Mouse (Mus musculus) forebrain, embryonic 14.5 days (tissue): ENCODE measurements around the gene Atoh7. TPM values are rescaled to one million over a fixed set of nuclear protein-coding genes. Genes with fewer than 3 reads are reported as not detected.
A peak's percentile ranks its signal among the peaks of the same experiment; 100 is the strongest.

Experiments
- ATAC-seq: fragments of 200-750 bp; cut with Nextera tagmentation; 2 replicates; pipeline ENCODE4 v1.8.0; 2017; ENCODE audit warnings: mild to moderate bottlenecking, moderate library complexity
- DNase-seq: peaks from one replicate; pipeline ENCODE4 v3.0.0-alpha.2; 2015; ENCODE audit warnings: low spot score
- H3K27ac ChIP-seq: fragments of 300-500 bp; sonication (generic); 2 replicates; pipeline ENCODE4 v1.5.1; 2014; ENCODE audit warnings: low read depth, mild to moderate bottlenecking, control low read depth, low read length, moderate library complexity
- H3K27me3 ChIP-seq: fragments of 300-500 bp; sonication (generic); replicated peaks from 2 replicates; pipeline ENCODE4 v1.6.1; 2014; ENCODE audit warnings: low read length, control low read depth, mixed read lengths; ENCODE audit not compliant: control insufficient read depth, insufficient read depth
- H3K36me3 ChIP-seq: fragments of 300-500 bp; sonication (generic); 2 replicates; pipeline ENCODE4 v1.6.1; 2014; ENCODE audit warnings: low read length, control low read depth; ENCODE audit not compliant: control insufficient read depth, insufficient read depth
- H3K4me1 ChIP-seq: fragments of 300-500 bp; sonication (generic); 2 replicates; pipeline ENCODE4 v1.6.1; 2014; ENCODE audit warnings: antibody characterized with exemption, low read length, control low read depth; ENCODE audit not compliant: control insufficient read depth, insufficient read depth
- H3K4me2 ChIP-seq: fragments of 300-500 bp; sonication (generic); 2 replicates; pipeline ENCODE4 v1.6.1; 2014; ENCODE audit warnings: mild to moderate bottlenecking, control low read depth, low read length
- H3K4me3 ChIP-seq: fragments of 300-500 bp; sonication (generic); 2 replicates; pipeline ENCODE4 v1.5.1; 2014; ENCODE audit warnings: low read depth, low read length, control low read depth
- H3K9ac ChIP-seq: fragments of 300-500 bp; sonication (generic); 2 replicates; pipeline ENCODE4 v1.6.1; 2014; ENCODE audit warnings: mild to moderate bottlenecking, low read length, control low read depth, moderate library complexity
- H3K9me3 ChIP-seq: fragments of 300-500 bp; sonication (generic); replicated peaks from 2 replicates; pipeline ENCODE4 v1.6.1; 2016; ENCODE audit warnings: low read length, control low read depth, mixed read lengths; ENCODE audit not compliant: control insufficient read depth
- WGBS: fragments of 180-500 bp; shearing (Covaris S2); extraction: QIAGEN DNeasy Blood & Tissue Kit; methylation state at CpG from one replicate; pipeline ENCODE4 v1.1.7; 2014; 5-methylcytosine and 5-hydroxymethylcytosine counted together
- polyA plus RNA-seq: library from polyadenylated mRNA; unstranded; fragments of >200 nt; fragmentation: Nextera tagmentation; extraction: Ambion mirVana; gene quantifications from 2 replicates; pipeline ENCODE4 v1.2.1, GENCODE M21; 2014

The Atoh7 gene
- polyA plus RNA-seq, 1 experiment from 2014 or later = 0.97 TPM

DNA sequence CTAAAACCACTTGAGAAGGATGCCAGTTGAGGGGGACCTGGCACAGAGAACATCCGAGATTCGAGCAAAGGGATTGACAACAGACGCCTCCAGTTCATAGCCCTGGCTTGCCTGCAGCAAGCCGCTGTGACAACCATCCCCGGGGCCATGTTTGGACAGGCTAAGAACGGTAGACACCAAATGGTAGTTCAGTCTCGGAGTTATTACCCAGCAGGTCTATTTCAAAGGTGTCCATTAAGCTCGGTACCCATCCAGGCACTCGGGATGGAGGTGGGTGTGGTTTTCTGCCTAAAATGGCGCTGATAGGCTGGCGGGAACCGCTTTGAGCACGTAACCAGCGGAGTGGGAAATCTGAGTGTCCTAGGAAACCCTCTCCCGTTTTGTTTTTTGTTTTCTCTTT, 16.4 kb downstream of the Atoh7 start:
- H3K27me3 ChIP-seq = no peaks in the 10 kb centered on the region
- no peak overlapping the region for H3K9ac ChIP-seq
- no peak for DNase-seq
- no peak overlapping the region for H3K4me3 ChIP-seq
- H3K9me3 ChIP-seq = no peaks in the 10 kb centered on the region
- H3K4me2 ChIP-seq = no peak overlapping the region
- no peaks in the 10 kb centered on the region for H3K36me3 ChIP-seq
- 88% methylated on average over 15 of the region's 15 CpGs for WGBS
- no peak overlapping the region for H3K27ac ChIP-seq
- no peaks in the 10 kb centered on the region for H3K4me1 ChIP-seq
- ATAC-seq = no peak

DNA sequence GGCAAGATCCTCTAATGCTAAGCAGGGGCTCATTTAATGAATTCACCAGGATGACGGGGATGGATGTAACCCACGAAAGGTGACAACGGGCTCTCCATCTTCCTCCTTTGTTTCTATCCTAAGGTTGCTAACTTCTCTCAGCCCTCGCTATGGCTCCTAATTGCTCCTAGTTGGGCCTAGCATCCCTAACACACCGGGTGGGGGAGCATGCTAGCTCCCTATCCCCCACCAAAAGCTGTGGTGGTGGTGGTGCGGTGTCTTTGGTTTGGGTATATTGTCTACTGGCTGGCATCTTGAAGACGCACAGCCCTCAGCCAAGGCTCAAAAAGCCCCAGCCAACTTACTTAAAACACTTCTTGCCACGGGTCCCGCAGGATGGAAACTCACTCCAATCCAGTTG, 16.9 kb downstream of the Atoh7 start:
- Histone ChIP-seq H3K9ac (no peak overlapping the region), H3K9me3 (no peaks in the 10 kb centered on the region), H3K4me3 (no peak overlapping the region), H3K27me3 (no peaks in the 10 kb centered on the region), H3K4me1 (no peaks in the 10 kb centered on the region), H3K27ac (no peak overlapping the region), H3K4me2 (no peak overlapping the region), H3K36me3 (no peaks in the 10 kb centered on the region)
- DNase-seq (no peak), ATAC-seq (no peak)
- WGBS = 90% methylated on average over 9 of the region's 9 CpGs

DNA sequence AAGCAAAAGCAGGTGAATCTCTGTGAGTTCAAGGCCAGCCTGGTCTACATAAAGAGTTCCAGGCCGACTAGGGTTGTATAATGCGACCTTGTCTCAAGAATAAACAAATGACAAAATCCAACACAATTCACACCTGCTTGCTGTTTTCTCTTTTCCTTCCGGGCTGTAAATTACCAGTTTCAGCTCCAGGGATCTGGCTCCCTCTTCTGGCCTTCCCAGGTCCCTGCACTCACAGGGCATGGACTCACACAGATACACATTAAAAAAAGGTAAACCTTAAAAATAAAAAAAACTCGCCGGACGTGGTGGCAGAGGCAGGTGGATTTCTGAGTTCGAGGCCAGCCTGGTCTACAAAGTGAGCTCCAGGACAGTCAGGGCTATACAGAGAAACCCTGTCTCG, 18.1 kb downstream of the Atoh7 start:
- DNase-seq (no peak), ATAC-seq (no peak)
- WGBS = 94% methylated on average over 8 of the region's 8 CpGs

DNA sequence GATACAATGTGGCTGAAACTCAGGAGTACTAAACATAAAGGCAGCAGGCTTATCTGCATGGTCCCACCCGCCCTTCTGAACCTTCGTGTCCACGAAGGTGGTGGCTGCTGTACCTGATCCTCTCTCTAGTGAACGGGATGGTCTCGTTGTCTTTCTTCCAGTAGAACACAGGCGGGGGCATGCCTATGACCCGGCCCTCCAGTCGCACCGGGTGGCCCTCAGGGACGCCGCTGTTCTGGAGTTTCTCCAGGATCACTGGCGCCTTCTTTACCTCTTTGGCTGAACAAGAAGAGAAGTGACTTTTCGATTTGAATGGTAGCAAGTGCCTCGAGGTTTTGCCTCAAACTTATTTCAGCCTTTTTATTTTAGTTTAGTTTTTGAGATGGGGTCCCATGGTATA, 20.5 kb downstream of the Atoh7 start:
- no peaks in the 10 kb centered on the region for H3K27me3 ChIP-seq
- WGBS = 82% methylated on average over 14 of the region's 14 CpGs
- ATAC-seq = no peak
- no peak for DNase-seq
- no peak overlapping the region for H3K9ac ChIP-seq
- no peak overlapping the region for H3K4me3 ChIP-seq
- H3K9me3 ChIP-seq = no peaks in the 10 kb centered on the region
- no peak overlapping the region for H3K4me2 ChIP-seq
- H3K36me3 ChIP-seq = no peaks in the 10 kb centered on the region
- no peak overlapping the region for H3K27ac ChIP-seq
- H3K4me1 ChIP-seq = no peaks in the 10 kb centered on the region

More for the DNA sequence above, 18.1 kb downstream of the Atoh7 start:
- no peak overlapping the region for H3K4me3 ChIP-seq
- H3K4me2 ChIP-seq = no peak overlapping the region
- no peak overlapping the region for H3K27ac ChIP-seq
- no peaks in the 10 kb centered on the region for H3K27me3 ChIP-seq
- no peaks in the 10 kb centered on the region for H3K36me3 ChIP-seq
- no peaks in the 10 kb centered on the region for H3K9me3 ChIP-seq
- H3K9ac ChIP-seq = no peak overlapping the region
- H3K4me1 ChIP-seq = no peaks in the 10 kb centered on the region

DNA sequence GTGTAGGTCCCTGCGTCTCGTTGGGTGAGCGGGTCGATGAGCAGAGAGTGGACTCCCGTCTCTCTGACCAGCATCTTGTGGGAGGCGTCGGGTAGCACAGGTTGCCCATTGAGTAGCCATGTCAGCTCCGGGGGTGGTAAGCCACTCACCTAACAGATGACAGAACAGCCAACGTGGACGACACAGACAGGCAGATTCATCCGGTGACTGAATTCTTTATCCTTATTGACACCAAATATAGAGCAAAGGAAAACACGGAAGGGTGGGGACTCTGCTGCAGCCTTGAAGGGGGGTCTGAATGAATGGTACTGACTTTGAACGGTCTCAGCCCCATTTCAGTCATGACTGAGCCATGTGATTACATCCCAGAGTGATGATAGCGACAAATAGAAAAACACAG, 22.5 kb downstream of the Atoh7 start:
- H3K4me3 ChIP-seq = no peak overlapping the region
- DNase-seq (no peak), ATAC-seq (no peak)
- no peak overlapping the region for H3K4me2 ChIP-seq
- H3K27me3 ChIP-seq = no peaks in the 10 kb centered on the region
- no peak overlapping the region for H3K9ac ChIP-seq
- 87% methylated on average over 14 of the region's 14 CpGs for WGBS
- no peak overlapping the region for H3K27ac ChIP-seq
- H3K4me1 ChIP-seq = no peaks in the 10 kb centered on the region
- H3K36me3 ChIP-seq = no peaks in the 10 kb centered on the region
- no peaks in the 10 kb centered on the region for H3K9me3 ChIP-seq

DNA sequence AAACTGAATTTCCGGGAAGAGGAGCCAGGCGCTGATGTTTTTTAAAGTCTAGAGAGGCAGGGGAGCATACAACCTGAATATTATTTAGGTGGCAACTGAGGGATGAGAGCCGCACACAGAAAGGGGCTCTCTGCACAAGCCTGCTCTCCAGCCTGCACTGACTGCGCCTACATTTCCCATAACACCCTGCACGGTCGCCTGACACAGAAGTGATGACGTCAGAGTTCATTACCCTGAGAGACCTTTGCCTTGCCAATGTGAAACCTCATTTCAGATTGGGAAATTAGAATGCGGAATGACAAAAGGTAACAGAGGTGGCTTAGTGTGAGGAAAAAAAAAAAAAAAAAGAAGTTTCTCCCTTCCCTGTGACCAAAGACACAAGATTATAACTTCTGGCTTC, 23.1 kb downstream of the Atoh7 start:
- no peaks in the 10 kb centered on the region for H3K4me1 ChIP-seq
- H3K4me3 ChIP-seq = no peak overlapping the region
- no peak overlapping the region for H3K27ac ChIP-seq
- no peaks in the 10 kb centered on the region for H3K27me3 ChIP-seq
- DNase-seq (peak; percentile 73), ATAC-seq (peak; percentile 77)
- H3K36me3 ChIP-seq = no peaks in the 10 kb centered on the region
- H3K4me2 ChIP-seq = no peak overlapping the region
- WGBS = 36% methylated on average over 8 of the region's 8 CpGs
- no peak overlapping the region for H3K9ac ChIP-seq
- no peaks in the 10 kb centered on the region for H3K9me3 ChIP-seq

DNA sequence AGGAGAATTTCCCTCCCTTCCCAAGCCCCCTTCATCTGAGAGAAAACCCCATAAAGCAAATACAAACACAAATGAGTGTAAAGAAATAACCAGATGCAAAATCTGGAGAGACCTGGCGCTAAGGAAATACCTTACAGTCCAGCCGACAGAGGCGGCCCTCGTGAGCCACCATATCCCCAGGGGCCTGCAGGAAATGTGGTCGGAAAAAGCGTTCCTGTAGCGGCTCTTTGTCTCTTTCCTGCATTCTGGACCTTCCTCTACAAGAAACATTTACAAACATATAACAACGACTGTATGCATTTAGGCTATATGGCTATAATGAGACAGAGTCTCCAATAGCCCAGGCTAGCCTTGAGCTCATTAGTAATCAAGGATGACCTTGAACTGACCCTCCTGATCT, 23.7 kb downstream of the Atoh7 start:
- H3K27me3 ChIP-seq = no peaks in the 10 kb centered on the region
- no peak overlapping the region for H3K27ac ChIP-seq
- WGBS = 92% methylated on average over 8 of the region's 8 CpGs
- H3K4me3 ChIP-seq = no peak overlapping the region
- no peaks in the 10 kb centered on the region for H3K4me1 ChIP-seq
- H3K9ac ChIP-seq = no peak overlapping the region
- no peaks in the 10 kb centered on the region for H3K36me3 ChIP-seq
- no peak overlapping the region for H3K4me2 ChIP-seq
- no peak for ATAC-seq
- H3K9me3 ChIP-seq = no peaks in the 10 kb centered on the region
- no peak for DNase-seq

DNA sequence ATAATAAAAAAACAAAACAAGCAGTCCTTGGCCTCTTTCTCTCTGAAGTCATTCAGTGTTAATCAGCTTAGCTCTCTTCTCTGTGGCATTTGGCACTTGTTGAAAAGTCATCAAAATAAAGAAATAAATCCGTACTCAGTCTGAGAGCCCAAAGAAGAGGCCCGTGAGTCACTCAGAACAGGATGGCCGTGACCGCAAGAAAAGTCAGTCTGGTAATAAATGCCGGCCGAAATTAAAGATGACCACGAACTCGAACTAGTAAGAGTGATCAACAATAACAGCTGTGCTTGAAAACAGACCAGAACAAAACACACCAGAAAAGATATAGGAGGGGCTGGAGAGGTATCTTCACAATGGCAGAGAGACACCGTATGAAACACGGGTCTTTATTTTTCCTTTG, 24.6 kb downstream of the Atoh7 start:
- no peak for ATAC-seq

DNA sequence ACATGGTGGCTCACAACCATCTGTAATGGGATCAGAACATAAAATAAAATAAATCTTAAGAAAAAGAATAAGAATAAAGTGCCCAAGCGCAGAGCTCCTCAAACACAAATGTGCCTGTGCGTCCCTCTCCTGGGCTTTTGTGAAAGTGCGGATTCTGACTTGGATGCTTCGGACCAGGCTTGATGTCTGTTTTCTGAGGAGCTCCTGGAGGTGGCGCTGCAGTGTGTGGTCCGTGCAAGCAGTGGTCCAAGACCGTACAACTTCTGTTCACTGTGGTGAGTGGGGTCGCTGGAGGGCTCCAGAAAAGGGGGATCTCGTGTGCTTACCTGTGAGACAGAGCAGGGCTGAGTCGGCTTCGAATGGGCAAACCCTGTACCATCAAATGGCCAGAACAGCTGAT, 25.9 kb downstream of the Atoh7 start:
- no peak overlapping the region for H3K9ac ChIP-seq
- no peak overlapping the region for H3K4me2 ChIP-seq
- H3K27me3 ChIP-seq = no peaks in the 10 kb centered on the region
- H3K36me3 ChIP-seq = no peaks in the 10 kb centered on the region
- no peak overlapping the region for H3K27ac ChIP-seq
- DNase-seq (peak; percentile 10), ATAC-seq (no peak)
- H3K4me1 ChIP-seq = no peaks in the 10 kb centered on the region
- 30% methylated on average over 11 of the region's 11 CpGs for WGBS
- no peaks in the 10 kb centered on the region for H3K9me3 ChIP-seq
- no peak overlapping the region for H3K4me3 ChIP-seq

More for the DNA sequence above, 24.6 kb downstream of the Atoh7 start:
- Histone ChIP-seq H3K9me3 (no peaks in the 10 kb centered on the region), H3K9ac (no peak overlapping the region), H3K27ac (no peak overlapping the region), H3K27me3 (no peaks in the 10 kb centered on the region), H3K4me3 (no peak overlapping the region), H3K36me3 (no peaks in the 10 kb centered on the region), H3K4me1 (no peaks in the 10 kb centered on the region), H3K4me2 (no peak overlapping the region)
- DNase-seq = no peak
- 89% methylated on average over 10 of the region's 10 CpGs for WGBS
